Mouse (Mus musculus) 3T3-L1 (cell line): ENCODE results near the gene Picalm.

Experiments
- DNase-seq: peaks from one replicate; pipeline ENCODE4 v3.0.0-alpha.2; 2015; ENCODE audit warnings: low read depth, low spot score

The Picalm gene

GRCm38 (mm10) chr7:90129732-90130392 lies at the start of gene Picalm:
TSS of gene Picalm (plus strand) at chr7:90130213.
- DNase-seq = peak; percentile 92

GRCm38 (mm10) chr7:90083799-90084198 lies 46.2 kb upstream of the Picalm start:
- no peak for DNase-seq

- no peak for DNase-seq
These were observed 45.5 kb upstream of the Picalm start for GRCm38 (mm10) chr7:90084531-90084930.

- DNase-seq = no peak
These were observed 44.3 kb upstream of the Picalm start for GRCm38 (mm10) chr7:90085713-90086112.

- DNase-seq = no peak
These were observed 43.2 kb upstream of the Picalm start for GRCm38 (mm10) chr7:90086821-90087220.

GRCm38 (mm10) chr7:90090996-90091395 lies 39.0 kb upstream of the Picalm start:
- DNase-seq = peak; percentile 5

GRCm38 (mm10) chr7:90091756-90092155 lies 38.3 kb upstream of the Picalm start:
- DNase-seq = no peak

GRCm38 (mm10) chr7:90092452-90093450 lies 37.3 kb upstream of the Picalm start:
- no peak for DNase-seq

GRCm38 (mm10) chr7:90095097-90095496 lies 34.9 kb upstream of the Picalm start:
- DNase-seq = no peak

GRCm38 (mm10) chr7:90095766-90096372 lies 34.1 kb upstream of the Picalm start:
- DNase-seq = no peak

- DNase-seq = no peak
These were observed 33.4 kb upstream of the Picalm start for GRCm38 (mm10) chr7:90096609-90097008.

- DNase-seq = no peak
These were observed 31.8 kb upstream of the Picalm start for GRCm38 (mm10) chr7:90098253-90098652.

- DNase-seq = no peak
These were observed 30.8 kb upstream of the Picalm start for GRCm38 (mm10) chr7:90099248-90099647.

GRCm38 (mm10) chr7:90100614-90101160 lies 29.3 kb upstream of the Picalm start:
- no peak for DNase-seq

GRCm38 (mm10) chr7:90116100-90116499 lies 13.9 kb upstream of the Picalm start:
- no peak for DNase-seq

GRCm38 (mm10) chr7:90120106-90120505 lies 9.9 kb upstream of the Picalm start:
- no peak for DNase-seq

- peak; percentile 80 for DNase-seq
These were observed 5.0 kb upstream of the Picalm start for GRCm38 (mm10) chr7:90124991-90125390.

GRCm38 (mm10) chr7:90128631-90129200 lies 1.3 kb upstream of the Picalm start:
- peak; percentile 28 for DNase-seq

GRCm38 (mm10) chr7:90129271-90129731 lies 712 bp upstream of the Picalm start:
- DNase-seq = peak; percentile 80

GRCm38 (mm10) chr7:90130501-90131375 lies 725 bp downstream of the Picalm start:
- DNase-seq = peak; percentile 27

- no peak for DNase-seq
These were observed 1.3 kb downstream of the Picalm start for GRCm38 (mm10) chr7:90131376-90131651.
